ENCODE assay signal across 10 mouse cellular contexts in the genomic region with DNA sequence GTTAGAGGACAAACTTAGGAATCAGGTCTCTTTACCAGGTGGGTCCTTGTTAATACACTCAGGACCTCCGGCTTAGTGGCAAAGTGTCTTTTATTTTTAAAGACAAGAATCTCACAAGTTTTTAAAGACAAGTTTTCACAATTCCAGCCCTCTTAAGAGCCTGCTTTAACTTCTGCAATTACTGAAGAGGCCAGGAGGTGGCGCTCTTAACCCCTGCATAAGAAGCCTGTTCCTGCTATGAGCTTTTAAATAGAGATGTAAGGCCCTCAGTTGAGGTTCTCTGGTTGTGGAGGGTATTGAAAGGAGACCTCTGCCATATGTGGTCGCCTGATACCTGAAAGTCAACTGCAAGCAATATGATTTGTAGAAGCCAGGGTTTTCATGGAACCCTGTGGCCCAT. TPM values are rescaled to one million over a fixed set of nuclear protein-coding genes. Genes with fewer than 3 reads are reported as not detected.
DNase-seq lines count a peak whose midpoint lies in the region; ATAC-seq and TF ChIP-seq lines count a peak whose summit lies in the region.
"Had no signal": no experiment of that assay in that cellular context is flagged by ENCODE, and none has a peak within 500 bp of the region (broad histone marks: within the 10 kb centered on the region; RNA-seq: fewer than 3 reads in every experiment).

No protein-coding gene starts in this region.

- peak in 1 of 2 experiments; percentile 43; a peak in 1 of 4 replicates for TF ChIP-seq POLR2A in MEL (IDR thresholded peaks at IDR 0.05; ENCODE audit: control insufficient read depth in 1 of 2, insufficient read depth in 1 of 2, low read depth in 1 of 2, low read length in 2 of 2, poor library complexity in 1 of 2)

- TF ChIP-seq RAD21 in MEL (IDR thresholded peaks at IDR 0.05; ENCODE audit: low read depth, low read length): peak; percentile 72

- H3K4me2 ChIP-seq in kidney, embryonic 14.5 days (replicated peaks; ENCODE audit: low read depth, low read length): no peak overlapping the region
- H3K4me2 ChIP-seq: heart, embryonic 13.5 days had no signal

- H3K36me3 ChIP-seq in kidney, embryonic 14.5 days (ENCODE audit: control insufficient read depth, insufficient read depth, low read length): peaks cover 45% of the 10 kb centered on the region
- peaks cover 0 to 30% of the 10 kb centered on the region in 2 experiments; a peak in 2 of 4 replicates for H3K36me3 ChIP-seq in MEL (ENCODE audit: control insufficient read depth in 1 of 2, insufficient read depth in 2 of 2, low read length in 2 of 2)

- DNase-seq in kidney, adult 9 months: peak; percentile 62
- peak; percentile 96 for DNase-seq in MEL (ENCODE audit: low read depth, low spot score)
- DNase-seq in adrenal gland, postnatal 36 days: peak; percentile 56 to 74
- DNase-seq in fat pad, adult 2 months (ENCODE audit: extremely low read depth, low read depth, low spot score): peak; percentile 13
- peak; percentile 43 for DNase-seq in left cerebral cortex, postnatal 4 days
- peak; percentile 30 for DNase-seq in retina, adult 2 months (ENCODE audit: low read depth, low spot score)
- DNase-seq in urinary bladder, postnatal 10 days (ENCODE audit: low spot score): no peak

- H3K9me3 ChIP-seq in kidney, embryonic 14.5 days (ENCODE audit: control insufficient read depth, low read length): no peaks in the 10 kb centered on the region
- no peaks in the 10 kb centered on the region for H3K9me3 ChIP-seq in MEL (replicated peaks; ENCODE audit: insufficient read depth, low read length)
- H3K9me3 ChIP-seq: heart, embryonic 13.5 days had no signal

- no peak overlapping the region for H3K4me3 ChIP-seq in kidney, embryonic 14.5 days (ENCODE audit: low read length)
- H3K4me3 ChIP-seq in MEL (ENCODE audit: control insufficient read depth in 1 of 2, insufficient read depth in 1 of 2, low read depth in 2 of 2, low read length in 2 of 2): no peak overlapping the region
- H3K4me3 ChIP-seq: heart, embryonic 13.5 days; myocyte had no signal

- H3K79me2 ChIP-seq in MEL (ENCODE audit: control insufficient read depth, insufficient read depth, low read length, poor library complexity): no peaks in the 10 kb centered on the region

- no peaks in the 10 kb centered on the region for H3K27me3 ChIP-seq in kidney, embryonic 14.5 days (ENCODE audit: control insufficient read depth, insufficient read depth, low read length)
- no peaks in the 10 kb centered on the region for H3K27me3 ChIP-seq in MEL (ENCODE audit: control insufficient read depth in 1 of 2, insufficient read depth in 2 of 2, low read length in 2 of 2)

- intact Hi-C loops in left cerebral cortex, postnatal 4 days (cut with DNase I): loop anchor here (10.0 kb wide), 1 partner anchor 168 kb away; no protein-coding TSS in a partner anchor

- H3K4me1 ChIP-seq in kidney, embryonic 14.5 days (ENCODE audit: control insufficient read depth, insufficient read depth, low read length): no peaks in the 10 kb centered on the region
- no peaks in the 10 kb centered on the region for H3K4me1 ChIP-seq in MEL (ENCODE audit: control insufficient read depth in 1 of 2, insufficient read depth in 2 of 2, low read length in 2 of 2)

- no peak for TF ChIP-seq EP300 in MEL (IDR thresholded peaks at IDR 0.05; ENCODE audit: low read depth in 1 of 2, low read length in 2 of 2)

- no peak for ATAC-seq in kidney, embryonic 14.5 days (ENCODE audit: low FRiP score, low TSS enrichment)

- TF ChIP-seq CTCF in MEL (IDR thresholded peaks at IDR 0.05 in 2 of 3, conservative IDR thresholded peaks at IDR 0.05 in 1 of 3; ENCODE audit: control insufficient read depth in 1 of 3, insufficient read depth in 1 of 3, low read depth in 2 of 3, low read length in 3 of 3, poor library complexity in 1 of 3, severe bottlenecking in 1 of 3): peak; percentile 78 to 94 (median 93)

- 67% methylated on average over 3 of the region's 3 CpGs for WGBS in kidney, embryonic 14.5 days

- no peak overlapping the region for H3K9ac ChIP-seq in kidney, embryonic 14.5 days (ENCODE audit: low read depth, low read length)
- H3K9ac ChIP-seq in MEL (ENCODE audit: control insufficient read depth, low read depth, low read length, poor library complexity, severe bottlenecking): no peak overlapping the region
- H3K9ac ChIP-seq: heart, embryonic 13.5 days had no signal

- no peak overlapping the region for H3K27ac ChIP-seq in kidney, embryonic 14.5 days (ENCODE audit: low read depth, low read length)
- H3K27ac ChIP-seq in MEL (ENCODE audit: control insufficient read depth, low read depth, low read length): no peak overlapping the region
- H3K27ac ChIP-seq: heart, embryonic 13.5 days had no signal

TF ChIP-seq in MEL, 35 proteins besides CTCF, POLR2A, EP300 and RAD21:
- TF ChIP-seq ZC3H11A (IDR thresholded peaks at IDR 0.05; ENCODE audit: low read depth, low read length): peak; percentile 61
- TF ChIP-seq SMC3 (IDR thresholded peaks at IDR 0.05; ENCODE audit: low read depth, low read length): peak; percentile 77
- peak; percentile 62 for TF ChIP-seq ZNF384 (IDR thresholded peaks at IDR 0.05; ENCODE audit: low read depth, low read length)
- TF ChIP-seq E2F4 (IDR thresholded peaks at IDR 0.05; ENCODE audit: borderline replicate concordance, low read depth, low read length): no peak
- no peak for TF ChIP-seq MAZ (IDR thresholded peaks at IDR 0.05; ENCODE audit: low read depth, low read length)
- TF ChIP-seq ZKSCAN1 (IDR thresholded peaks at IDR 0.05; ENCODE audit: low read depth, low read length): no peak
- TF ChIP-seq POLR2AphosphoS2 (IDR thresholded peaks at IDR 0.05; ENCODE audit: low read length): peak; percentile 80
- no peak for TF ChIP-seq ETS1 (IDR thresholded peaks at IDR 0.05; ENCODE audit: low read depth, low read length)
- no peak for TF ChIP-seq SIN3A (IDR thresholded peaks at IDR 0.05; ENCODE audit: low read length)

RNA-seq across cellular contexts. Expression of gene Nolc1, which starts 10.7 kb away (rescaled TPM):
- 80.6 and 114 TPM in 2 replicates for polyA plus RNA-seq in kidney, embryonic 14.5 days (2014; fragmentation: Nextera tagmentation; extraction: Ambion mirVana)
- 276 and 294 TPM in 2 replicates for total RNA-seq in MEL (2012; rRNA removed)
- 100 to 1,000 TPM; 213 to 753 TPM for polyA plus RNA-seq in MEL (2012; ENCODE audit: insufficient read depth in 1 of 2, insufficient read length in 2 of 2, low read depth in 1 of 2, low replicate concordance in 2 of 2, missing spikeins in 1 of 2)
- 10 to 100 TPM; 42.0 to 56.0 TPM for total RNA-seq in adrenal gland, postnatal 36 days (2021)
- total RNA-seq in left cerebral cortex, postnatal 4 days (2021): 10 to 100 TPM; 47.8 to 56.4 TPM

RNA-seq across cellular contexts. Expression of gene Ldb1, which starts 41.3 kb away (rescaled TPM):
- 79.6 and 97.2 TPM in 2 replicates for polyA plus RNA-seq in kidney, embryonic 14.5 days (2014; fragmentation: Nextera tagmentation; extraction: Ambion mirVana)
- 299 and 357 TPM in 2 replicates for total RNA-seq in MEL (2012; rRNA removed)
- 100 to 1,000 TPM; 632 to 842 TPM for polyA plus RNA-seq in MEL (2012; ENCODE audit: insufficient read depth in 1 of 2, insufficient read length in 2 of 2, low read depth in 1 of 2, low replicate concordance in 2 of 2, missing spikeins in 1 of 2)
- total RNA-seq in adrenal gland, postnatal 36 days (2021): 10 to 100 TPM; 57.5 to 64.0 TPM
- total RNA-seq in left cerebral cortex, postnatal 4 days (2021): 100 to 1,000 TPM; 151 to 153 TPM

RNA-seq across cellular contexts. Expression of gene Pprc1, which starts 41.7 kb away (rescaled TPM):
- 39.5 and 54.4 TPM in 2 replicates for polyA plus RNA-seq in kidney, embryonic 14.5 days (2014; fragmentation: Nextera tagmentation; extraction: Ambion mirVana)
- total RNA-seq in MEL (2012; rRNA removed): 39.3 and 41.9 TPM in 2 replicates
- 100 to 1,000 TPM in 1 of 2 experiments, 10 to 100 TPM in 1; 27.8 to 135 TPM for polyA plus RNA-seq in MEL (2012; ENCODE audit: insufficient read depth in 1 of 2, insufficient read length in 2 of 2, low read depth in 1 of 2, low replicate concordance in 2 of 2, missing spikeins in 1 of 2)
- total RNA-seq in adrenal gland, postnatal 36 days (2021): 10 to 100 TPM; 28.6 to 49.3 TPM
- 10 to 100 TPM; 42.9 to 46.7 TPM for total RNA-seq in left cerebral cortex, postnatal 4 days (2021)

RNA-seq across cellular contexts. Expression of gene Elovl3, which starts 45.4 kb away (rescaled TPM):
- not detected in 2 replicates for polyA plus RNA-seq in kidney, embryonic 14.5 days (2014; fragmentation: Nextera tagmentation; extraction: Ambion mirVana)
- total RNA-seq in MEL (2012; rRNA removed): 1.2 and 1.4 TPM in 2 replicates
- 1 to 10 TPM in 1 of 2 experiments, not detected in 1; 2.3 TPM for polyA plus RNA-seq in MEL (2012; ENCODE audit: insufficient read depth in 1 of 2, insufficient read length in 2 of 2, low read depth in 1 of 2, low replicate concordance in 2 of 2, missing spikeins in 1 of 2)
- total RNA-seq in adrenal gland, postnatal 36 days (2021): 10 to 100 TPM in 1 of 2 experiments, 1 to 10 TPM in 1; 6.1 to 26.5 TPM
- not detected for total RNA-seq in left cerebral cortex, postnatal 4 days (2021)
- polyA plus RNA-seq: heart, embryonic 13.5 days had no signal
